Mouse (Mus musculus) CH12.LX (cell line): ENCODE measurements at regions not wholly inside any gene's neighbourhood (a gene's known extent, or its start where the extent isn't known, plus 50 kb on each side); places are given as distances from the start of the nearest gene placed in this dataset.

Experiments used
- USF1 ChIP-seq: IDR thresholded peaks from 2 replicates; pipeline ENCODE4 v1.6.1; 2014; ENCODE audit warnings: low read depth, mild to moderate bottlenecking, inconsistent platforms, low read length, improper control_type of control experiment
- ZKSCAN1 ChIP-seq: IDR thresholded peaks from 2 replicates; pipeline ENCODE4 v1.6.1; 2012; ENCODE audit warnings: low read depth, inconsistent platforms, low read length, improper control_type of control experiment, borderline replicate concordance

- TF ChIP-seq ZKSCAN1 (no peak), USF1 (no peak)
These were observed 107.3 kb upstream of the Ipo5 start for GRCm38 (mm10) chr14:120803739-120804138.
